Mouse (Mus musculus): ENCODE results near the gene Ccdc85a. TPM values are rescaled to one million over a fixed set of nuclear protein-coding genes. Genes with fewer than 3 reads are reported as not detected.
A peak's percentile ranks its signal among the peaks of the same experiment; 100 is the strongest.

Ccdc85a gene
- total RNA-seq, 2 experiments from 2014 or later = 95.1 to 98.3 TPM

DNA sequence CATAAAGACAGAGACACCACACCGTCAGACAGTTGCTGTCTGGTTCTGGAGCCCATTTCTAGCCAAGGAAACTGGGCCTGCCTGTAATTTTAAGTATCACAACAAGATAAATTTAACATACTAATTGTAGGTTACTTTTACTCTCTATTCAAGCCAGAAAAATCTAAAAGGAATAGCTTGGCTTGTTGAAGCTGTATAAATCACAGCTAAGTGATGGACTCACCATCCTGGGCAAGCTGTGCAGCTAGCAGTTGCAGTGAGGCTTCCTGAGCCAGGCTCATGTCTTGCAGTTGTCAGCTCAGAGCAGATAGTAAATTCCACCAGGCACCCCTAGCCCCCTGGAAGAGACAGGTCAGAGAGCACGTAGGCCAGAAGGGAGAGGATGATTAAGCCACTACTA lies 50.8 kb downstream of the Ccdc85a start:
- Histone ChIP-seq H3K27ac (no peak overlapping the region), H3K4me3 (no peak overlapping the region)
- no peak for DNase-seq (ENCODE audit: extremely low spot score in 1 of 2, low spot score in 2 of 2)
- intact Hi-C loops (cut with DNase I) = no loop called here
- no peak for TF ChIP-seq CTCF (IDR thresholded peaks at IDR 0.05)

DNA sequence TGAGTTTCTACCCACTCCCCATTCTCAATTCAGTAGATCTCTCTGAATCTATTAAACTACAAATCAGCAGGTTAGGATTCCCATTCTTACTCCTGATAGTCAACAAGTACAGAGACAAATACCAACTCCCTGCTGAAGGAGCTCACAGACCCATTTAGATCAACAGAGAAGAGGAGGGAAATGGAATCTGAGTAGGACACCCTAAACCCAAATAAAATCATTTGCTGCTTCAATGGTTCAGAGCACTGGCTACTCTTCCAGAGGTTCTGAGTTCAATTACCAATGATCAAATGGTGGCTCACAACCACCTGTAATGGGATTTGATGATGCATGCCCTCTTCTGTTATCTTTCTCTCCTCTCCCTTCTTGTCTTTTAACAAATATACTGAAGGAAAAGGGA lies 82.9 kb downstream of the Ccdc85a start:
- DNase-seq (ENCODE audit: extremely low spot score in 1 of 2, low spot score in 2 of 2) = no peak

DNA sequence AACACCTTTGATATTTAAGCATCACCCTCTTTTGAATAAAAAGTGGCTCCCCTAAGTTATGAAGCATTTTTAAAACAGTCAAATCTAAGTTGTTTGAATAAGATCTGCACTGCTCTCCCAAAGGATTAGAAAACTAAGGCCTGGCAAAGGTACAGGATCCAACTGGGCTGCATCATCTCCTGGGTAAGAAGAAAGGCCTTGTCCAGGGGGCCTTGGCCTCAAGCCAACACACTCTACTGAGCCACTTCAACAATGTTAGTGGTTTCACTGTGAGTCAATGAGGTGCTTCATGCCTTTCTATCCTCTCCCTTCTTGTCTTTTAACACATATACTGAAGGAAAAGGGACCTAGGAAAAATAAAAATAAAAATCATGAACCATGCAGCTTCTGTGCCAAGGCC lies 87.1 kb downstream of the Ccdc85a start:
- no peak for TF ChIP-seq CTCF (IDR thresholded peaks at IDR 0.05)
- no peak overlapping the region for H3K27ac ChIP-seq
- DNase-seq (ENCODE audit: extremely low spot score in 1 of 2, low spot score in 2 of 2) = no peak
- no peak overlapping the region for H3K4me3 ChIP-seq
- intact Hi-C loops (cut with DNase I) = no loop called here

More for the DNA sequence above, 82.9 kb downstream of the Ccdc85a start:
- intact Hi-C loops (cut with DNase I) = no loop called here
- no peak for TF ChIP-seq CTCF (IDR thresholded peaks at IDR 0.05)
- Histone ChIP-seq H3K27ac (no peak overlapping the region), H3K4me3 (no peak overlapping the region)

DNA sequence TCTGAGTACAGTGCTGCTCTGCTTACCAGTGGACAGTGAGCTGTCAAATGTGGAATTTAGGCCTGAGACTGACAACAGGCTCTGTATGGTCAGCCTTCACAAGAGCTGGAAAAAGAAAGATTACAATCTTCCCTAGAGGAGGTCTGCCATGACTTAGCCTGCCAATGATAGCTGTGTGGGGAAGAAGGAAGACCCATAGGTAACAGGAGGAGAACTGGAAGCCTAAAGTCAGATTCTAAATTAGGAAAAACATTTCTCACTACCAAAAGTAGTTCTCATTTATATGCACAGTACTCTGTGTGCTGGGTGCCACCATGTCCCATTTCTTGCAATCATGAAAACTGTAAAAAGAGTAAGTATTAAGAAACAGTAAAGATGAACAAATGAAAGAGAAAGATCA lies 90.8 kb downstream of the Ccdc85a start:
- TF ChIP-seq CTCF (IDR thresholded peaks at IDR 0.05) = no peak
- DNase-seq (ENCODE audit: extremely low spot score in 1 of 2, low spot score in 2 of 2) = no peak
- Histone ChIP-seq H3K4me3 (no peak overlapping the region), H3K27ac (peak overlapping the region; percentile 66)
- intact Hi-C loops (cut with DNase I) = loop anchor here (2.0 to 5.0 kb wide), 2 partner anchors 29 to 89 kb away; partner anchors contain the start of gene Ccdc85a

DNA sequence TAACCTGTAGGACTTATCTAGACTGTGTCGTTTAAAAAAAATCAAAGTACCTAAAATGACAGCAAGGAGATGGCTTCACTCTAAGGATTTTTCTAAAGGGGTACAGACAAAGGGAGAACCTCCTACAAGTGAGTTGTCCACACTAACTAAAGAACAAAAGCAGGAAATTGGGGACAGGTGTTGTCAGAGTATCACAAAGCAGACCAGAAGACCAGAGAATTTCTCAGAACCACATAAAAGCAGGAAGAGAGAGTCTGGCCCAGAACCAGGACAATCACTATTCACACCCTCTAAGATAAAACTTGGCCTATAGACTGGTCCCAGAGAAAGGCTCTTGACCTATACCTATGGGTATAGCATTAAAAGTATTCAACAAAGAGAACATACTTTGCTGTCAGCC lies 92.8 kb downstream of the Ccdc85a start:
- intact Hi-C loops (cut with DNase I) = loop anchor here (5.0 kb wide), 1 partner anchor 91 kb away; the partner anchor contains the start of gene Ccdc85a

DNA sequence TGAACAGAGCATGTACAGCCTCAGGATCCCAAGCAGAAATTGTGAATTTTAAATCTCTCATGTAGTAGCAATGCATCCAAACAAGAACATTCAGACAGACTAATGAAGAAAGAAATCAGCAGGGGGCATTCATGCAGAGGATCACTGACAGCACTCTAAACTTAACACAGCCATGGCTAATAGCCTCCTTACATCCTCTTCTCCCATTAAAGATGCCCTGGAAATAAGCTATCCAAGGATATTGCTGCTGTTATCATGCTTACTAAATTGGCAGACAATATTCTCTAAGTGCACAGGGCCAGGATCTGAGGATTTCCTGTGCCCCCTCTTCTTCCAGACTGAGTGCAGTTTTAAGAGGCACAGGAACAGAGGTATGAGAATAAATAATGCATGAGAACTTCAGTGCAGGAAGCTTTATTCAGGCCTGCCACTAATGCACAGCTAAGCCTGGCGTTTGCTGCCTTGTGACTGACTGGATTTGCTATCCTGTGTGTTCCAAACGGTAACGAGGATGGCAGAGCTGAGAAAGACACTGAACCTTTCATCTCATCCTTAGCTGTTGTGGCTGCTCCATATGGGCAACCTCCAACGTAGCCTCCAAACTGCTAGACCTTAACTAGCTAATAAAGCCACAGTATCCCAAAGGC lies 99.9 kb downstream of the Ccdc85a start:
- intact Hi-C loops (cut with DNase I) = no loop called here
- no peak for DNase-seq (ENCODE audit: extremely low spot score in 1 of 2, low spot score in 2 of 2)
- TF ChIP-seq CTCF (IDR thresholded peaks at IDR 0.05) = no peak
- Histone ChIP-seq H3K4me3 (no peak overlapping the region), H3K27ac (peak overlapping the region; percentile 19; the same call in 1 of the 2 replicates)

More for the DNA sequence above, 92.8 kb downstream of the Ccdc85a start:
- Histone ChIP-seq H3K27ac (no peak overlapping the region), H3K4me3 (no peak overlapping the region)
- TF ChIP-seq CTCF (IDR thresholded peaks at IDR 0.05) = no peak
- no peak for DNase-seq (ENCODE audit: extremely low spot score in 1 of 2, low spot score in 2 of 2)

DNA sequence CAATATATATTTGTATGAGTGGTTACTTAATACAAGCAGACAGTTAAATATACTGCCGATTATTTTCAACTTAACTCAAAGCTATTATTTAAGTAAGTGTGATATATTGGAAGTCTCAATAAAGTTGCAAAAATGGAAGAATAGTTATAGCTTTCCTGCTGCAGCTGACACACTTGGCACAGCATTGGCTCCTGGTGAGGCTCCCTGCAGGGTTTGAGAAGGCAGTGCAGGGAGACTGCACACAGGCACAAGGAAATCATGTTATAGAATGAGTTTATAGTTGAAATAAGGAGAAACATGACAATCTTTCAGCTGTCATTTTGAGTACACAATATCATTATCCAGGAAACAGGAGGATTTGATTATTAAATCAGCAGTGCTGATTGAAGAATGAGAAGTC lies 107.0 kb downstream of the Ccdc85a start:
- DNase-seq (ENCODE audit: extremely low spot score in 1 of 2, low spot score in 2 of 2) = no peak
- TF ChIP-seq CTCF (IDR thresholded peaks at IDR 0.05) = no peak
- Histone ChIP-seq H3K4me3 (no peak overlapping the region), H3K27ac (no peak overlapping the region)
- intact Hi-C loops (cut with DNase I) = no loop called here

DNA sequence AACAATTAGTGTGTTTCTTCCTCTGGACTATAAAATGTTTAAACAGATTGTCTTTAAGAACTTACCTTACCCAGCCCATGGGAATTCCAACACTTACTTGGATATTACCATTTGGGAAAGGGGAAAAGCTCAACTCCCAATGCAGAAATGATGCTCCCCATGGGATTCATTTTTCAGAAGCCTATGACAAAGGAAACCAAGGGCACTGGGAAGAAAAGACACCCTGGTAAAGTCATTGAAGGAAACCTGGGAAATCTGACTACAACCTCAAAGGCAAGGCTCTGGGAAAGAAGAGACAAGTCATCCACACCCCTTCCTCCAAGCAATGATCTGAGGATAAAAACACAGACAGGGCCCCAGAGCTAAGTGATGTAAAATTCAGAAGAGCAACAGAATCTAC lies 118.4 kb downstream of the Ccdc85a start:
- TF ChIP-seq CTCF (IDR thresholded peaks at IDR 0.05) = no peak
- DNase-seq (ENCODE audit: extremely low spot score in 1 of 2, low spot score in 2 of 2) = no peak
- intact Hi-C loops (cut with DNase I) = loop anchor here (2.0 kb wide), 1 partner anchor 27 kb away; no protein-coding TSS in a partner anchor
- Histone ChIP-seq H3K4me3 (no peak overlapping the region), H3K27ac (no peak overlapping the region)

DNA sequence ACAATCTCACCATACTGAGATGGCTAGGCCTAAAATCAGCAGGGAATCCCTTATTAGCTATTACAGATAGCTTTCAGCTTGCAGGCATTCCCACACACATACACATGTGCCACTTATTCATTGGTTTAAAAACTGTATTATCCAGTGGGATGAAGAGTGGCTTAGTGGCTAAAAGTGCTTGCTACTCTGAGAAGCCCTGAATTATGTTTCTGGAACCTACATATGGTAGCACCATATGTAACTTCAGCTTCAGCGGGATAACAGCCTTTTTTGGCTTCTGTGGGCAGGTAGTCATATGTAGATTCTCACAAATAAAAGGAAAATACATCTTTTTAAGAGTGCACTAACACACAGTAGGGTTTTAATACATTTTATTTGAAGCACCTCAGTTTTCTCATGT lies 119.2 kb downstream of the Ccdc85a start:
- Histone ChIP-seq H3K4me3 (no peak overlapping the region), H3K27ac (no peak overlapping the region)
- no peak for DNase-seq (ENCODE audit: extremely low spot score in 1 of 2, low spot score in 2 of 2)
- TF ChIP-seq CTCF (IDR thresholded peaks at IDR 0.05) = no peak
- intact Hi-C loops (cut with DNase I) = loop anchor here (2.0 kb wide), 1 partner anchor 28 kb away; no protein-coding TSS in a partner anchor

DNA sequence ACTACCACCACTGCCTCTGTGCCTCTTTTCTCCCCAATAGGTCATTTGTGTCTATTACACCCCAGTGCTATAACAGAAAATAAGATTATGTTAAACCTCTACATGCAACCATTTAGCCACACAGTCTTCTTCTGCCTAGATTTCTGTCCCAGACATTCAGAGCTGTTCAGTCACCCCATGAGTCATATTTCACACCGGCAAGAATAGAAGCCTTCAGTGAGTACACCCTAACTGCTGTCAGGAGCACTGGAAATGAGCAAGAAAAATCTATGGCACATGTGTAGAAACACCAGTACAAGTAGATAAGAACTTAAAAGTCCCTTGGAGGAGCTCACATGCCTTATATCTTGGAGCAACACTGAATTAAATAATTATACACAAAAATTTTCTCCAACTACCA lies 125.0 kb downstream of the Ccdc85a start:
- no peak for DNase-seq (ENCODE audit: extremely low spot score in 1 of 2, low spot score in 2 of 2)
- H3K4me3 ChIP-seq = no peak overlapping the region
- intact Hi-C loops (cut with DNase I) = loop anchor here (5.0 kb wide), 1 partner anchor 123 kb away; the partner anchor contains the start of gene Ccdc85a
- no peak overlapping the region for H3K27ac ChIP-seq
- TF ChIP-seq CTCF (IDR thresholded peaks at IDR 0.05) = no peak; the same call in 1 of the 2 replicates

DNA sequence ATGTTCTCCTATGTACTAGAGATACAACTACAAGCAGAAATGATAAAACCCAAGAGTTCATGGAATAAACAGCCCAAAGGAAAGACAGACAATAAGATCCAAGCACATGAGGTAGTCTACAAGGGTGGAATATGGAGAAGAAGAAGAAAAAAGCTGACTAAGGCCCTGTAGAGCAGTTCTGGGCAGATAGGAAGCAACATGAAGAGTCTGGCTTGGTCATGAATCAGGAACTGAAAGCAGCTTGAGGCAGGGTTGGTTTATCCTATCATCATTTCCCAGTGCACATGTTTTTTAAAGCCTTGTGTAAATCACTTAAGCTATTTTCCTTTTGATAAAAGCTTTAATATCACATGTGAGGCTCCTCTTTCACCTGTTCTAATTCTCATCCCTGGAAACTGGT lies 144.2 kb downstream of the Ccdc85a start:
- no peak overlapping the region for H3K27ac ChIP-seq
- no peak for DNase-seq (ENCODE audit: extremely low spot score in 1 of 2, low spot score in 2 of 2)
- no peak overlapping the region for H3K4me3 ChIP-seq
- intact Hi-C loops (cut with DNase I) = no loop called here
- no peak for TF ChIP-seq CTCF (IDR thresholded peaks at IDR 0.05)

DNA sequence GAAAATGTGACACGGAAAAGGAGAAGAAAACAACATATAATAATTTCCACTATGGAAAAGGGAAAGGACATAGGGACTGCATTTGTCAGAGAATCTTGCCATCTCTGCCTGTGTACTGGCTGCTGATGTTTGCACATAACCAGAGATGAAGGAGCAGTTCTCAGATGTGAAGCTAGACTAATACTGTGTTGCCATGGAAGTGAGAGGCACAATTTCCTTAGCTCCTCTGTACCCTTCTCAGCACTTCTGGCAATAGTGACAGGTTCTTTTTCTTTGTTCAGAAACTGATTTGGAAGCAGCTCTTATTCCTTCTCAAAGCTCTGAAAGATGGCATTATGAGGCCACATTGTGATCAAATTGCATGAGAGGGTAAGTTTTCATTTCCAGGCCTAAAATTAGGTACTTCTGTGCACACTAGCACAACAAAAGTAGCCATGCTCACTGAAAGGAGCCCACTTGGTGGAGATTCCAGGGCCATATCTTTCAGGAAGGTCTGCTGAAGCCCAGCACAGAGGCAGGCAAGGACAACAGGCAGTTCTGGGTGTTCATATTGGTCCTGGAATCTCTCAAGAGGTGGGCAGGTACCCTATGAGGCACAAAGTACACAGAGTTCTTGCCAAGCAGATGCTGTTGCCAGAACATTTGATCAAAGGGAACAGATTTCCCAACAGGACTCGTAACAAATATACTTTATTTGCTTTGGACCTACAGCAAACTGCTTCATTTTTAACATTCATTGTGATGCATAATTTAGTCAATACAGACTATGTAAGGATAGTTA lies 161.5 kb downstream of the Ccdc85a start:
- intact Hi-C loops (cut with DNase I) = no loop called here
- no peak for TF ChIP-seq CTCF (IDR thresholded peaks at IDR 0.05)
- no peak overlapping the region for H3K4me3 ChIP-seq
- H3K27ac ChIP-seq = peak overlapping the region; percentile 45; the same call in 1 of the 2 replicates
- peak; percentile 13 to 14 for DNase-seq (ENCODE audit: extremely low spot score in 1 of 2, low spot score in 2 of 2)

Measured in left cerebral cortex, adult 2 months (tissue).